Mouse (Mus musculus): ENCODE data around the gene Chst5. TPM values are rescaled to one million over a fixed set of nuclear protein-coding genes. Genes with fewer than 3 reads are reported as not detected.
A peak's percentile ranks its signal among the peaks of the same experiment; 100 is the strongest.

Chst5 gene
- polyA plus RNA-seq, 1 experiment = not detected

- DNase-seq (ENCODE audit: low read depth in 1 of 2, low spot score in 2 of 2) = no peak
- 71% methylated on average over 7 of the region's 7 CpGs for WGBS
- no peaks in the 10 kb centered on the region; the same call in 1 of the 2 replicates for H3K4me1 ChIP-seq (ENCODE audit: control insufficient read depth, insufficient read depth, insufficient read length)
Observed at GRCm38 (mm10) chr8:111911572-111911971, 1.3 kb upstream of the Chst5 start.

GRCm38 (mm10) chr8:111905500-111906121, 4.6 kb downstream of the Chst5 start:
- TF ChIP-seq POLR2A (IDR thresholded peaks at IDR 0.05; ENCODE audit: low read depth, low read length) (no peak), CTCF (IDR thresholded peaks at IDR 0.05; ENCODE audit: extremely low read depth, insufficient read depth, insufficient read length, insufficient replicate concordance) (no peak)
- no peak for DNase-seq (ENCODE audit: low read depth in 1 of 2, low spot score in 2 of 2)
- Histone ChIP-seq H3K36me3 (ENCODE audit: control insufficient read depth, insufficient read depth, low read length) (no peaks in the 10 kb centered on the region), H3K27me3 (ENCODE audit: control insufficient read depth, insufficient read depth, low read length) (peaks cover 2% of the 10 kb centered on the region; the same call in 1 of the 2 replicates), H3K4me3 (ENCODE audit: extremely low read depth, insufficient read depth, insufficient read length) (no peak overlapping the region), H3K4me1 (ENCODE audit: control insufficient read depth, insufficient read depth, insufficient read length) (no peaks in the 10 kb centered on the region), H3K27ac (ENCODE audit: insufficient read depth, low read length) (no peak overlapping the region)
- 38% methylated on average over 7 of the region's 8 CpGs for WGBS

More at GRCm38 (mm10) chr8:111911572-111911971, 1.3 kb upstream of the Chst5 start:
- no peak overlapping the region for H3K4me3 ChIP-seq (ENCODE audit: extremely low read depth, insufficient read depth, insufficient read length)
- H3K36me3 ChIP-seq (ENCODE audit: control insufficient read depth, insufficient read depth, low read length) = no peaks in the 10 kb centered on the region
- H3K27ac ChIP-seq (ENCODE audit: insufficient read depth, low read length) = no peak overlapping the region
- TF ChIP-seq POLR2A (IDR thresholded peaks at IDR 0.05; ENCODE audit: low read depth, low read length) (no peak), CTCF (IDR thresholded peaks at IDR 0.05; ENCODE audit: extremely low read depth, insufficient read depth, insufficient read length, insufficient replicate concordance) (no peak)
- H3K27me3 ChIP-seq (ENCODE audit: control insufficient read depth, insufficient read depth, low read length) = peaks cover 4% of the 10 kb centered on the region

- 68% methylated on average over 5 of the region's 5 CpGs for WGBS
Observed at GRCm38 (mm10) chr8:111902080-111902479, 8.2 kb downstream of the Chst5 start.

GRCm38 (mm10) chr8:111898586-111898985, 11.7 kb downstream of the Chst5 start:
- DNase-seq (ENCODE audit: low read depth in 1 of 2, low spot score in 2 of 2) = no peak
- TF ChIP-seq POLR2A (IDR thresholded peaks at IDR 0.05; ENCODE audit: low read depth, low read length) = no peak
- no peak for TF ChIP-seq CTCF (IDR thresholded peaks at IDR 0.05; ENCODE audit: extremely low read depth, insufficient read depth, insufficient read length, insufficient replicate concordance)
- Histone ChIP-seq H3K27ac (ENCODE audit: insufficient read depth, low read length) (no peak overlapping the region), H3K36me3 (ENCODE audit: control insufficient read depth, insufficient read depth, low read length) (no peaks in the 10 kb centered on the region), H3K27me3 (ENCODE audit: control insufficient read depth, insufficient read depth, low read length) (no peaks in the 10 kb centered on the region), H3K4me1 (ENCODE audit: control insufficient read depth, insufficient read depth, insufficient read length) (no peaks in the 10 kb centered on the region), H3K4me3 (ENCODE audit: extremely low read depth, insufficient read depth, insufficient read length) (no peak overlapping the region)
- 46% methylated on average over 10 of the region's 10 CpGs for WGBS

More at GRCm38 (mm10) chr8:111902080-111902479, 8.2 kb downstream of the Chst5 start:
- Histone ChIP-seq H3K36me3 (ENCODE audit: control insufficient read depth, insufficient read depth, low read length) (no peaks in the 10 kb centered on the region), H3K27me3 (ENCODE audit: control insufficient read depth, insufficient read depth, low read length) (no peaks in the 10 kb centered on the region), H3K4me3 (ENCODE audit: extremely low read depth, insufficient read depth, insufficient read length) (no peak overlapping the region), H3K27ac (ENCODE audit: insufficient read depth, low read length) (no peak overlapping the region), H3K4me1 (ENCODE audit: control insufficient read depth, insufficient read depth, insufficient read length) (no peaks in the 10 kb centered on the region)
- DNase-seq (ENCODE audit: low read depth in 1 of 2, low spot score in 2 of 2) = no peak
- no peak for TF ChIP-seq CTCF (IDR thresholded peaks at IDR 0.05; ENCODE audit: extremely low read depth, insufficient read depth, insufficient read length, insufficient replicate concordance)
- TF ChIP-seq POLR2A (IDR thresholded peaks at IDR 0.05; ENCODE audit: low read depth, low read length) = no peak

- no peaks in the 10 kb centered on the region for H3K4me1 ChIP-seq (ENCODE audit: control insufficient read depth, insufficient read depth, insufficient read length)
- WGBS = 89% methylated on average over 7 of the region's 7 CpGs
- no peak overlapping the region for H3K27ac ChIP-seq (ENCODE audit: insufficient read depth, low read length)
- DNase-seq (ENCODE audit: low read depth in 1 of 2, low spot score in 2 of 2) = no peak
- H3K36me3 ChIP-seq (ENCODE audit: control insufficient read depth, insufficient read depth, low read length) = no peaks in the 10 kb centered on the region
- H3K4me3 ChIP-seq (ENCODE audit: extremely low read depth, insufficient read depth, insufficient read length) = no peak overlapping the region
- H3K27me3 ChIP-seq (ENCODE audit: control insufficient read depth, insufficient read depth, low read length) = no peaks in the 10 kb centered on the region
- TF ChIP-seq CTCF (IDR thresholded peaks at IDR 0.05; ENCODE audit: extremely low read depth, insufficient read depth, insufficient read length, insufficient replicate concordance) = peak; percentile 13; the same call in 1 of the 2 replicates
- TF ChIP-seq POLR2A (IDR thresholded peaks at IDR 0.05; ENCODE audit: low read depth, low read length) = no peak
Observed at GRCm38 (mm10) chr8:111894955-111895354, 15.3 kb downstream of the Chst5 start.

GRCm38 (mm10) chr8:111892615-111893014, 17.6 kb downstream of the Chst5 start:
- Histone ChIP-seq H3K27me3 (ENCODE audit: control insufficient read depth, insufficient read depth, low read length) (peaks cover 1% of the 10 kb centered on the region; the same call in 1 of the 2 replicates), H3K27ac (ENCODE audit: insufficient read depth, low read length) (no peak overlapping the region), H3K4me1 (ENCODE audit: control insufficient read depth, insufficient read depth, insufficient read length) (no peaks in the 10 kb centered on the region), H3K36me3 (ENCODE audit: control insufficient read depth, insufficient read depth, low read length) (no peaks in the 10 kb centered on the region), H3K4me3 (ENCODE audit: extremely low read depth, insufficient read depth, insufficient read length) (no peak overlapping the region)
- 51% methylated on average over 5 of the region's 5 CpGs for WGBS
- DNase-seq (ENCODE audit: low read depth in 1 of 2, low spot score in 2 of 2) = no peak
- no peak for TF ChIP-seq POLR2A (IDR thresholded peaks at IDR 0.05; ENCODE audit: low read depth, low read length)
- no peak for TF ChIP-seq CTCF (IDR thresholded peaks at IDR 0.05; ENCODE audit: extremely low read depth, insufficient read depth, insufficient read length, insufficient replicate concordance)

GRCm38 (mm10) chr8:111891983-111892382, 18.3 kb downstream of the Chst5 start:
- Histone ChIP-seq H3K36me3 (ENCODE audit: control insufficient read depth, insufficient read depth, low read length) (no peaks in the 10 kb centered on the region), H3K4me3 (ENCODE audit: extremely low read depth, insufficient read depth, insufficient read length) (no peak overlapping the region), H3K27me3 (ENCODE audit: control insufficient read depth, insufficient read depth, low read length) (peaks cover 1% of the 10 kb centered on the region; the same call in 1 of the 2 replicates), H3K27ac (ENCODE audit: insufficient read depth, low read length) (no peak overlapping the region), H3K4me1 (ENCODE audit: control insufficient read depth, insufficient read depth, insufficient read length) (no peaks in the 10 kb centered on the region)
- WGBS = 19% methylated on average over 8 of the region's 8 CpGs
- DNase-seq (ENCODE audit: low read depth in 1 of 2, low spot score in 2 of 2) = no peak
- TF ChIP-seq CTCF (IDR thresholded peaks at IDR 0.05; ENCODE audit: extremely low read depth, insufficient read depth, insufficient read length, insufficient replicate concordance) (no peak), POLR2A (IDR thresholded peaks at IDR 0.05; ENCODE audit: low read depth, low read length) (no peak)
